Mouse (Mus musculus) heart, postnatal 10 days (tissue): ENCODE results near the gene Nat8l. TPM values are rescaled to one million over a fixed set of nuclear protein-coding genes. Genes with fewer than 3 reads are reported as not detected.
"Not testable (repeated sequence)": the region's sequence is repeated elsewhere in the genome, so short reads cannot be mapped to it uniquely, and the experiment has no call there.

ENCODE experiments used
- DNase-seq, 2 experiments: peaks; one replicate each; pipeline ENCODE4 v3.0.0; 2021
- intact Hi-C: fragments of 180-260 bp; cut with DNase I; formaldehyde crosslinking; loops from one replicate; pipeline ENCODE4 v1.15.1; 2025
- total RNA-seq, 2 experiments: library from RNA; stranded (reverse); gene quantifications; 2 replicates each; pipeline ENCODE4 v1.2.3; 2021

Nat8l gene
- total RNA-seq = 1 to 10 TPM; 1.8 to 2.4 TPM

DNA sequence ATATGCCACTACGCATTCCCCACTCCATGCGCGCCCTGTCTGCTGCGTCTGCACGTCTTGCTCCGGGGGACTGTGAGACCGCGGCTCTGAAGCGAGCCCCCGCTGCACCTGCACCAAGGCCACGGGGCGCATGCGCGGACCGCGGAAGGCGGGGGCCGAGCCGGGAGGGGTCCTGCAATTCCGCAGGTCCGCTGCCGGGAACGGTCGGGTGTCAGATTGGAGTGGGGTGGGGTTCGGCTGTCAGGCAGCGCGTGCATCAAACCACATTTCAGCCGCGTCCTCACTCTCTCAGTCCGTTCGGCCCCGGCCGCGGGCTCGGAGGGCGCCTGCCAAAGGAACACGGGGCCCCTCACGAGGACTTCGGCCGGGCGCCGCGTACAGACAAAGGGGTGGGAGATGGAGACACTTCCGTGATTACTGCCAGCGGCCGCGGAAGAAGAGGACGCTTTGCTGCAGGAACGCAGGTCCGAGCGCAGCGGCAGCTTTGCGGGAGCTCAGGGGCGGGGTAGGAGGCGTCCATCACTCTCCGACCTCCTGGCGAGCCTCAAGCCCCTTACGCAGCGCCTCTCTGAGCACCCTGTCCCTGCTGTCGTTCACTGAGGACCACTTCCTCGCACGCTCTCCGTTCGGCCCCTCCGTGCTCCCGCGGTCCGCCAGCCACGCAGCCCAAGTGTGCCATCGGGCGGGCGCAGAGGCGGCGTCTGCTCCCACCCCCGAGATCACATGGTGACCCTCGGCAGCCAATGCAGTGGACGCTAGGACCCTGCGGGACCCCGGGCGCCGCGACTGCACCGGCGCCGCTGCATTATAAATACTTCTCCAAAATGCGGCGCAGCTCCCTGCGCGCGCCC, at the start of gene Nat8l:
TSS of gene Nat8l (plus strand) at position 142 of the 851 bp plus-strand sequence.
- intact Hi-C loops = no loop called here
- DNase-seq = peak; percentile 55 to 56

DNA sequence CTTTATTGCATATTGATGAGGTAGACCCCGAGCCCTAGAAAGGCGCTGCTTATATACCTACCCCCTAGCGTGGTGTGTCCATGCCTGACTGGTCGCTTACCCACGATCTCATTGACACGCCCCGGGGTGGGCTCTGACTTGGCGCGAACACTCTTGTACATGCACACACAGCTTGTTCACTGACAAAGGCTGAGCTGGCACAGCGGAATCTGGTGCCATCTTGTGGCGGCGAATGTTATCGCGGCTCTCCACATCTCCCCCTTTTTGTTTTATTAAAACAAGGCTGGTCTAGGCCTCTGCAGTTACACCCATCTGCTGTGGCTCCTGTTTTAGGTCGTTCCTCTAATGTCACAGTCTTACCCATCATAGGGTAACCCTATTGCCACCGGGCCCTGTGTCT, 48.7 kb upstream of the Nat8l start:
- intact Hi-C loops = not testable (repeated sequence)

DNA sequence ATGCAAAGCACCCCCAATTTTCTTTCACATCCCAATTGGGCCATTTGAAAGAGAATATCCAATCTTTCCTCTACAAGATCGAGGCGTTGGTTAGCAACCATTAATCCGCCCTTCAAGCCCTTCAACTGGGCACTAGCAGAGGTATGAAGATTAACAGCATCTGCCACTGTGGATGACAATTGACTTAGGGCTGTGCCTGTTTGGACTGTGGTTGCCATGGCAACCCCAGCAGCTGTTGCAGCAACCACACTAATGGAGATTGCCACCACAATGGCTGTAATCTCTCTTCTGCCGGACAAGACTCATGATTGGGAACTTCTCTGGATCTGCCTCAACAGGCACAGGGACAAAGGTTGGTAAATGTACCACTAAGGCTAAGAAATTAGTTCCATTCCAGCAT, 47.5 kb upstream of the Nat8l start:
- DNase-seq = no peak
- intact Hi-C loops = no loop called here

More for the DNA sequence above, 48.7 kb upstream of the Nat8l start:
- not testable (repeated sequence) for DNase-seq

DNA sequence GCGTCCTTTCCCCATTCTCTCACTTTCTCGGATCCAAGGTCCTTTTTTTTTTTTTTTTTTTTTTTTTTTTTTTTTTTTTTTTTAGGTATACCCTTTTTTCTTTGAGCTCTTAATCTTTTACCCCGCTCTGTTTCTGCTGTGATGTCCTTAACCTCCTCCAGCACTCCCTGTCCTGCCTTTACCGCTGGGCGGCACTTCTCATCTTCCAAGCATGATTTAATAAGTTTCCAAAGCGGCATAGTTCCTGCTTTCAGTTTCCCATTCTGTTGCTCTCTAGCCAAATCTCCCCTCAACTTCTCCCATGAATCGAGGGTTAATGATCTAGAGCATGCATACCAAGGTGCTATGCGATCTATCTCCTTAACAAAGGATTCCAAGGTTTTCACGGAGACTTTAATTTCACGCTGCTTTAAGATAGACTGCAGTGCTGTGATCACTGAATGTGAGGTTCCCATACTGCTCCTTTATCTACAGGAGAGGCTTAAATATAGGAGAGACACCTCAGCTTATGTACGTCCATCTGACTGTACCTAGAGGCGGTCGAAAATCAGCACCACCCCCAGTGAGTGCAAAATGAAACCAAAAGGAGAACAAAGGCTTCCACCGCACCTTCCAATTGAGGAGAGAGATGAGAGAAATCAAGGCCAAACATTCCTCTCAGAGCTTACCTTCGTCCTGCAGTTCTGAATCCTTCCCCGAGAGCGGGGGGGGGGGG, 42.2 kb upstream of the Nat8l start:
- no peak for DNase-seq
- intact Hi-C loops = no loop called here

DNA sequence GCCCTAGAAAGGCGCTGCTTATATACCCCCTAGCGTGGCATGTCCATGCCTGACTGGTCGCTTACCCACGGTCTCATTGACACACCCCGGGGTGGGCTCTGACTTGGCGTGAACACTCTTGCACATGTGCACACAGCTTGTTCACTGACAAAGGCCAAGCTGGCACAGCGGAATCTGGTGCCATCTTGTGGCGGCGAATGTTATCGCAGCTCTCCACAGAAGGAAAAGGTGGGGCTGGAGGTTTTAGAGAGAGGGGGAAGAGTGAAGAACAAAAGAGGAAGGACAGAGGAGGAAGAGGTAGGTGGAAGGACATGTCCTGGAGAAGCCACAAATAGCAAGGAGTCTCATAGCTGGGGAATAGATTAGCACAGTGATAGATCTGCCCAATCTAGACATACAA, 41.4 kb upstream of the Nat8l start:
- intact Hi-C loops = no loop called here
- DNase-seq = peak; percentile 76 to 87

DNA sequence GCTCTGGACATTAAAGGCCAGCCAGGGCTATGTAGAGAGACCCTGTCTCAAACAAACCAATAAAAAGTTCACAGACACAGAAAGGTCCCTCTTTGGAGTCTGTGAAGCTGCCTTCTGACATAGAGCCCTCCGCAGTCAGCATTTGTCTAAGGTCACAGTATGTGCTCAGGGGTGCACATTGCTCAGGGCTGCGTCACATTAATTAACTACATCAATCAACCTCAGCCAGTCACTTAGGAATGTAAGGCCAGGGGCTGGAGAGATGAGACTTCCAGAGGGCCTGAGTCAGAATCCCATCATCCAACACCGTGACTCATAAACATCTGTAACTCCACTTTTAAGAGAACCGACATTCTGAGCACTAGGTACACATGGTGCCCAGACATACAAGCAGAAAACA, 39.9 kb upstream of the Nat8l start:
- intact Hi-C loops = loop anchor here (5.0 kb wide), 1 partner anchor 104 kb away; no protein-coding TSS in a partner anchor
- DNase-seq = no peak

DNA sequence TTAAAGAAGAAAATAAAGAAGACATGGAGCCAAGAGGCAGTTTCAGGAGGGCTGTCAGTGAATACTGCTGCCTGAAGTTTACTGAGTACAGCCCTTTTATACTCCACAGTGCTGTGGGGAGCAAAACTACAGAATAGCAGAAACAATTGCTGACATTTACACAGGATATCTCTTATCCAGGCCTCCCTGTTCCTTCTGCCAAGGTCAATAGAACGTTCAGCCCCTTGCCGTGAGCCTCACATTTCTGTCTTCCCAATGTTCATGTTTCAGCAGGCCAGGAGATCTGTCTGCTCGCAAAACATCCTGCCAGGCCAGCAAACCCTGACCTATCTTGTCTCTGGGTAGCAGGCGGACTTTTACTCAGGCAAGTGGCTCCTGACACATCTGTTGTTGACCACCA, 36.4 kb upstream of the Nat8l start:
- intact Hi-C loops = loop anchor here (5.0 kb wide), 1 partner anchor 107 kb away; no protein-coding TSS in a partner anchor
- no peak for DNase-seq

DNA sequence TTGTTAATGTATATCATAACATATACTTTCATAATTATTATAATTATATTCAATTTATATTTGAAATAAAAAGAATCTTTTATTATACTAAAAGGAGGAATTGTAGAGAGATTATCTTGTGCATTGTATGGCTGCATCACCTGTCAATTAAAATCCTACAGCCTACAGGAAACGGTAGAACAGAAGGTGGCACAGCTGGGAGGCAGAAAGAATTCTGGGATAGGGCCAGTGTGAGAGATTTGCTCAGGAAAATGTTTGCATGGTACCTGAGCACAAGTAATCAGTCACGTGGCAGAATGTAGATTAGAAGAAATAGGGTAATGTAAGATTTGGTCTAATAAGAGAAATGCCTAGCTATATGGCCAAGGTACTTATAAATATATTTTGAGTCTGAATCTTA, 21.0 kb upstream of the Nat8l start:
- no peak for DNase-seq
- intact Hi-C loops = no loop called here

DNA sequence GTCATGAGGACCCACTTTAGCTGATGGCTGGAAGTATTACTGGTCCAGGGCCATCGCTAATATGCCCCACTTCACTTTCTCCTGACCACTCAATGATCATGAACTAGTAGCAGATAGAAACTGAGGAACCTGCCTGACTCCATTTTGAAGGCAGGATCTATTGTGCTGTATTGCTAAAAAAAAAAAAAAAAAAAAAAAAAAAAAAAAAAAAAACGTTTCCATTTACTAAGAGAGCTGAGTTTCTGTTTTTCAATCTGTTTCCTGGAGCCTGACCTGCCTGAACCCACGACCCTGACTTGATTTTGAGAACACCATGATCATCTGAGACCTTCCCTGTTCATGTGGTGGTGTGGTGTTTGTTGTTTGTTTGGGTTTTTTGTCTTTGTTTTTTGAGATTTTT, 19.5 kb upstream of the Nat8l start:
- intact Hi-C loops = no loop called here
- DNase-seq = no peak

DNA sequence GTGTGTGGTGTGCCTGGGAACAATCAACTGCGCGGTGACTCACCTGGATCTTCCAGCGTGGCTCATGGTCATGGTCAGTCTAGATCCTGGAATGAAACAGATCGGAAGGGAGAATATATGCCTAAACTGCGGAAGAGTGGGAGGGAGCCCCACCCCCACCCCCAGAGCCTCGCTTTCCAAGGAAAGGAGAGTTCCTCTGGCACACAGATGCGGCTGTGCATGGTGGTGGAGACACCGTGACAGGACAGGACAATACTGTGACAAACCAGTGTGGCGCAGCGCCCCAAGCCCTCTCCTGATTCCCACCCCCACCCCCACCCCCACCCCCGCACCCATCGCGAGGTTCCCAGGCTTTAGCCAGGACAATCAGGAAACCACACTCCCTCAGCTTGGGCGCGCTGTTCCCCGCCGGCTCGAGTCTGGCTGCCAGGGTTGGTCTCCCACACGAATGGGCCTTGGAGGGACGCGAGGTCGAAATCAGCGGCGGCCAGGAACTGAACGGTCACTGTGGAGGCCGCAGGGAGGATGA, 13.0 kb upstream of the Nat8l start:
- intact Hi-C loops = no loop called here
- no peak for DNase-seq

DNA sequence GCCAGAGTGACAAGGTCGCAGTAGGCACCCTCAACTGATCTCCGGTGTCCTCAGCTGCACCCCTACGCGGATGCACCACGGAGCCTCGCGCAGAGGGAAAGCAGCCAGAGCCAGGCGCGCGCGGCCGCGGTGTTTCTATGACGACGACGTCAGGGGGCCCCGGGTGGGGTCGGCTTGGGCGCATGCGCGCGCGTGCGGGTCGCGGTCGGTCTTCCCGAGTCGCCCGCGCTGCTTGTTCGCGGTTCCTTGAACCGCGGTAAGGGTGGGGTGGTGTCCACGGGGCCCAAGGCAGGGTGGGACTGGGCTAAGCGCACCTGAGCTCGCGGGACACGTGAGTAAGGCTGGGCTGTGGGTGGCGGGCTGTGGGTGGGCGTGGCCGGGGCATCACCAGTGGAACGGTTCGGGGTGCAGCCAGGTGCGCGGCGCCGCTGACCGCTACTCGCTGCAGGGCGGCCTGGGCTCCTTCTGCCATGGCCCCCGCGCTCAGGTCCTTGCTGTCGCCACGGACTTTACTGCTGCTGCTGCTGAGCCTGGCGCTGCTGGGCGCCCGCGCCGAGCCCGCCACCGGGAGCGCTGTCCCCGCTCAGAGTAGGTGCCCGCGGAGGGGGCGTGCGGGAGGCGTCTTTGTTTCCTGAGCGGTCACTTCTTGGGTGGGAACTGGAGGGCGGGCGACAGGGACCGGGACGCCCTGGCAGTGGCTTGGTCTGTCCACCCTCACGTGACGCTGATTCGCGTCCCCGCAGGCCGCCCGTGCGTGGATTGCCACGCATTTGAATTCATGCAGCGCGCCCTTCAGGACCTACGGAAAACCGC, 12.3 kb upstream of the Nat8l start, which contains the start of gene Gm1673:
TSS of gene Gm1673 (plus strand) at position 125 of the 813 bp plus-strand sequence.
- intact Hi-C loops = no loop called here
- peak; percentile 87 to 88 for DNase-seq

DNA sequence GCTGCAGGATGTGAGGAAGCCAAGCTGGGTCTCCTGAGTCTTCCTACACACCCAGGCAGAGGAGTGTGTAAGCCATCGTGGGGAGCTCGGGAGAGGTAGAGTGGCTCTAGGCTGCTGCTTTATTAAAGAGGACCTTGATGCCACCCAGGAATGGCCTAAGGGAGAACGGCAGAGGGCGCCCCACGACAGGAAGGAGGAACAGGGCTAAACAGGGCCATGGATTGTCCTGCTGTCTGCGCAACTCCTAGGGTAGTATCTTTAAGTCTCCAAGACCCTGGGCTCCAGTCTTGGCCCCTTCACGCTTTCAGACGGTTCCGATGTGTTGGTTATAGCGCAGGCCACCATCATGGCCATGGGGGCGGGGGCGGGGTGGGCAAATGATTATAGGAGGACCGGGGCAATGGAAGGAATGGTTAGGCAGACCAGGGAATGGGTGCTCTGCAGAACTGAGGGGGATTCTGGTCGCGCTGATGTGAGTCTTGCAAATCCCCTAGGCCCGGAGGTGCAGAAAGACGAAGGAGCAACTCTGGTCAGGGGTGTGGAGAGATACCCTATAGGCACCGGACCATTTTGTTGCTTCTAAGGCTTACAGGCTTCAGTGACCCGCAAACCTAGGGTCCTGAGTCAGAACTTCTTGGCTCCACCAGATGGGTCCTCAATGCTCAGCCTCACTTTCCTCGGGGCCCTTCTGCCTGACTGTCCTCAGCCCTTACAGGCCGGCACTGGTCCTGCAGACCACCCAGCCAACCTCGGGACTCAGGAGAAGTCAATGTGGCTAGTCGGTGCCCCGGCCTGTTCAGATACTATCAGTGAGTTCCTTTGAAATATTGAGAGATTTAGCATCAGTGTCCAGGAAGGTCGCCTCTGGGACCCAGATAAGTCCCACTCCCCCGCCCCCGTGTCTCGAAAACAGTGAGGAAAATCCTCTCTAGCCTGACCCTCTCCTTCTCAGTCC, 836 bp upstream of the Nat8l start:
- intact Hi-C loops = no loop called here

DNA sequence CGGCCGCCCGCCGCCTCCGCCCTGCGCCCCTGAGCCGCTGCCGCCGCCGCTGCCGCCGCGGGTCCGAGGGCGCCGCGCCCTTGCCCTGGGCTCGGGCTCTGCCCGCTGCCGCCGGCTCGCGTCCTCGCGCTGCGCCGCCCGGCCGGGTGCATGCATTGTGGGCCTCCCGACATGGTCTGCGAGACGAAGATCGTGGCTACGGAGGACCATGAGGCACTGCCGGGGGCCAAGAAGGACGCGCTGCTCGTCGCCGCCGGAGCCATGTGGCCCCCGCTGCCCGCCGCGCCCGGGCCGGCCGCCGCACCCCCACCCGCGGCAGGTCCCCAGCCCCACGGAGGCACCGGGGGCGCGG, 886 bp downstream of the Nat8l start:
- DNase-seq = no peak
- intact Hi-C loops = no loop called here

More for the DNA sequence above, 836 bp upstream of the Nat8l start:
- peak; percentile 47 to 72 for DNase-seq

DNA sequence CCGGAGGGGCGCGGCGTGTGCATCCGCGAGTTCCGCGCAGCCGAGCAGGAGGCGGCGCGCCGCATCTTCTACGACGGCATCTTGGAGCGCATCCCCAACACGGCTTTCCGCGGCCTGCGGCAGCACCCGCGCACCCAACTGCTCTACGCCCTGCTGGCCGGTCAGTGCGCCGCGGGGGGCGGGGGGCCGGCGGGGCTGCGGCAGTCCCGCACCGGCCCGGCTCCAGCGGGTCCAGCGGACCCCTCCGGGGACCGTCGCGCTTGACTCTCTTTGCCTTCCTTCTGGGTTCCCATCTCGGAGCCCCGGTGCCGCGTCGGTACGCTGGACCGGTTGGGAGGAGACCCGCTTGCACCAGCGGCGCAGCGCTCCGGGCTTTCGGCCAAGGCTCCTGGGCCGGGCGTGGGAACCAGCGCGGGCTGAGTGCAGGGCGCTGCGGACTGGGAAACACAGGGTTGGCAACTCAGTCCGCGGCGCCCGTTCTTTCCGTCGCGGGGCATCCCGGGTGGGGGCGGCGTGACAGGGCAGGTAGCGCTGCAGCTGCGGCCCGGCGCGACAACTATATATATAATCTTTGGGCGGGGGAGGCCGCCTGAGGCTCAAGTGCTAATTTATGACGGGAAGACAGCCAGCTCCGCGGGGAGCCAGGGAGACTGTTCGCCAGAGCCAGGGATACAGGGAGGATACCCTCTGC, 1.4 kb downstream of the Nat8l start:
- DNase-seq = peak; percentile 60 to 69
- intact Hi-C loops = no loop called here

DNA sequence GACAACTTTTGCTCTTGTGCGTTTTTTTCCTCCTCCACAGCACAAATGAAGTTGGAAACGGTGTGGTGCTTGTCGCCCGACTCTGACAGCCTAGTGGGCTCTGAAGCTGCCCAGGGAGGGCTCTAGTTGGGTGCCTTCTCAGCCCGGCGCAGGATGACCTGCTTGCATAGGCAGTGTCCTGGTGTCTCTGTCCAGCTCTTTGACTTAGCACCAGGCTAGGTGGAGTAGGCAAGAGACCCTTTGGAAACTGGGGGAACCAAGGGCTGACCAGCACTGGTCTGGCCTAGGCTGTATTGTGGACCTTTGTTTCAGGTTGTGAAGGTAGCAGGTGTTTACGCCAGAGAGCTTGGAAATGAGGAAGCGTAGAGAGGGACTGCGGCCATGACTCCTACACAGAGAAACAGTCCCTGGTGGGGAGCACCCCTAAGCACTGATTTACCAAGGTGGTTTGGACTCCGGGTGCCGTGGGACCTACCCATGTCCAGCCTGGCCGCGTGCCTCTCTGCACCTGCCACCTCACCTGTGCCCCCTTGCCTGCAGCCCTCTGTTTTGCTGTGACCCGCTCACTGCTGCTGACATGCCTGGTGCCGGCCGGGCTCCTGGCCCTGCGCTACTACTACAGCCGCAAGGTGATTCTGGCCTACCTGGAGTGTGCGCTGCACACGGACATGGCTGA, 2.2 kb downstream of the Nat8l start:
- no peak for DNase-seq
- intact Hi-C loops = no loop called here

DNA sequence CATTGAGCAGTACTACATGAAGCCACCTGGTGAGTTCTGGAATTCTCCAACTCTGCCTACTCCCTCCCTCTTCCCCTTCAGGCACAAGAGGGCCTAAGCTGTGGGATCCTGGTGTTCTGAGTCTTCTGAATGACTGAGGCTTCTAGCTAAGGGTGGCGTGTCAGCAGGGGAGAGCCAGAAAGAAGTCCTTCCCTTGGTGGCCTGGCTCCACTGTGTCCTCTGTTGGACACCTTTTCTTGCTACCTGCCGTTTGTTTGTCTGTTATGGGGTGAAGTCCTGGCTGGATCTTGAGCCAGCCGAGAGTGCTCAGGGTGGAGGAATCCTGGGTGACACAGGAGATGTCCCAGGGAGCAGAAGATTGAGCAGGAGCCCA, 2.7 kb downstream of the Nat8l start:
- intact Hi-C loops = no loop called here
- no peak for DNase-seq

DNA sequence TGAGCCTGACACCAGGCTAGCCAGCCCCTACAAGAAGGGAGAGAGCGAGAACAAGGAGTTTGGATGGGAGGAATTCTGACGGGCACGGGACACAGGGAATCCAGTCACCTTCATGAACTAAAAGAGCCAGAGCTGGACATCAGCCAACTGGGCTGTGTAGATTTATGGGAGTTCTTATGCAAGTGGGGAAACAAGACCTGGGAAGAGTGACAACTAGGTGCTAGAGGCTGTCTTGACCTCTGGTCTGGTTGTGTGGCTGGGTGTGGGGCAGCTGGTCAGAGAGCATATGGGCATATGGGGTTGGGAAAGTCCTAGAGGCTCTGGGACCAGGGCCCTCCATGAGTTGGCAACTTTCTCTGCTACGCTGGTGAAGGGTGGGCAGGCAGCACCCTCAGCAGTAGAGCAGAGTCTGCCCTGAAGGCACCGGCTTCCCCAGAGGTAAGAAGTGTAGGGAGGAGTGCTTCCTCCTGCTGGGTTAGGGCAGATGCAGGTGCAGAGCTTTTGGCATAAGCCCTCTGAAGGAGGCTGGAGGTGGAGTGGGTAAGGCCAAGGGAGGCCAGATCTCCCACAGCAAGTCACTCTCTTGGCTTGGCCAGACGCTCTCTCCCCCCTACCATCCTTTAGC, 3.8 kb downstream of the Nat8l start:
- intact Hi-C loops = no loop called here

DNA sequence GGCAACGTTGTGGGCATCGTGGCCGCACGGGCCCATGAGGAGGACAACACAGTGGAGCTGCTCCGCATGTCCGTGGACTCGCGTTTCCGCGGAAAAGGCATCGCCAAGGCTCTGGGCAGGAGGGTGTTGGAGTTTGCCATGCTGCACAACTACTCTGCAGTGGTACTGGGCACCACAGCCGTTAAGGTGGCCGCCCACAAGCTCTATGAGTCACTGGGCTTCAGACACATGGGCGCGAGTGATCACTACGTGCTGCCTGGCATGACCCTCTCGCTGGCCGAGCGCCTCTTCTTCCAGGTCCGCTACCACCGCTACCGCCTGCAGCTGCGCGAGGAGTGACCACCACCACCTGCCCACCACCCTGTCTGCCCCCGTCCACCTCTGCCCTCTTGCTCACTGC, 5.0 kb downstream of the Nat8l start:
- intact Hi-C loops = no loop called here
- DNase-seq = no peak

More for the DNA sequence above, 3.8 kb downstream of the Nat8l start:
- no peak for DNase-seq
